Mouse (Mus musculus): ENCODE data around the gene Wfdc13. TPM values are rescaled to one million over a fixed set of nuclear protein-coding genes. Genes with fewer than 3 reads are reported as not detected.
"Not testable (repeated sequence)": the region's sequence is repeated elsewhere in the genome, so short reads cannot be mapped to it uniquely, and the experiment has no call there.

Wfdc13 gene
- polyA plus RNA-seq, 1 experiment from 2014 or later: not detected

GRCm38 (mm10) chr2:164716194-164716786 lies 31.4 kb downstream of the Wfdc13 start:
- 83% methylated on average over 23 of the region's 23 CpGs for WGBS
- not testable (repeated sequence) for H3K36me3 ChIP-seq

GRCm38 (mm10) chr2:164723276-164723675 lies 38.4 kb downstream of the Wfdc13 start:
- H3K4me2 ChIP-seq: no peak overlapping the region
- H3K36me3 ChIP-seq: no peaks in the 10 kb centered on the region
- ATAC-seq (ENCODE audit: insufficient number of reproducible peaks, low FRiP score): no peak
- H3K27me3 ChIP-seq (replicated peaks): peaks cover 7% of the 10 kb centered on the region; the same call in 1 of the 2 replicates
- no peaks in the 10 kb centered on the region for H3K9me3 ChIP-seq (replicated peaks)
- H3K9ac ChIP-seq: no peak overlapping the region
- H3K4me1 ChIP-seq (replicated peaks): no peaks in the 10 kb centered on the region
- H3K4me3 ChIP-seq: no peak overlapping the region
- 53% methylated on average over 4 of the region's 4 CpGs for WGBS
- H3K27ac ChIP-seq (ENCODE audit: poor library complexity, severe bottlenecking): no peak overlapping the region

More at GRCm38 (mm10) chr2:164716194-164716786, 31.4 kb downstream of the Wfdc13 start:
- not testable (repeated sequence) for H3K4me3 ChIP-seq; ATAC-seq (ENCODE audit: insufficient number of reproducible peaks, low FRiP score); H3K27ac ChIP-seq (ENCODE audit: poor library complexity, severe bottlenecking); H3K4me1 ChIP-seq (replicated peaks); H3K4me2 ChIP-seq; H3K9ac ChIP-seq; H3K27me3 ChIP-seq (replicated peaks); H3K9me3 ChIP-seq (replicated peaks)

GRCm38 (mm10) chr2:164725895-164726619 lies 41.1 kb downstream of the Wfdc13 start:
- WGBS: 25% methylated on average over 6 of the region's 6 CpGs
- peaks cover 7% of the 10 kb centered on the region; the same call in 1 of the 2 replicates for H3K27me3 ChIP-seq (replicated peaks)
- no peaks in the 10 kb centered on the region for H3K4me1 ChIP-seq (replicated peaks)
- no peaks in the 10 kb centered on the region for H3K9me3 ChIP-seq (replicated peaks)
- ATAC-seq (ENCODE audit: insufficient number of reproducible peaks, low FRiP score): peak; percentile 48; the same call in 1 of the 2 replicates
- no peak overlapping the region for H3K27ac ChIP-seq (ENCODE audit: poor library complexity, severe bottlenecking)
- H3K4me2 ChIP-seq: no peak overlapping the region
- no peak overlapping the region for H3K9ac ChIP-seq
- H3K36me3 ChIP-seq: no peaks in the 10 kb centered on the region
- H3K4me3 ChIP-seq: no peak overlapping the region

- Histone ChIP-seq H3K4me1 (replicated peaks) (no peaks in the 10 kb centered on the region), H3K27ac (ENCODE audit: poor library complexity, severe bottlenecking) (no peak overlapping the region), H3K4me3 (no peak overlapping the region), H3K9me3 (replicated peaks) (no peaks in the 10 kb centered on the region), H3K27me3 (replicated peaks) (peaks cover 3% of the 10 kb centered on the region; the same call in 1 of the 2 replicates), H3K36me3 (no peaks in the 10 kb centered on the region), H3K9ac (no peak overlapping the region), H3K4me2 (no peak overlapping the region)
- no peak for ATAC-seq (ENCODE audit: insufficient number of reproducible peaks, low FRiP score)
- WGBS: 66% methylated on average over 5 of the region's 5 CpGs
These were observed 46.8 kb downstream of the Wfdc13 start for GRCm38 (mm10) chr2:164731719-164732118.

- no peaks in the 10 kb centered on the region for H3K4me1 ChIP-seq (replicated peaks)
- 77% methylated on average over 2 of the region's 2 CpGs for WGBS
These were observed 48.4 kb downstream of the Wfdc13 start for GRCm38 (mm10) chr2:164733259-164733658.

GRCm38 (mm10) chr2:164734839-164735238 lies 49.9 kb downstream of the Wfdc13 start:
- 0 out of 2 replicates have a peak, but pooled peaks cover 3% of the 10 kb centered on the region for H3K27me3 ChIP-seq (replicated peaks)
- H3K27ac ChIP-seq (ENCODE audit: poor library complexity, severe bottlenecking): no peak overlapping the region
- H3K36me3 ChIP-seq: no peaks in the 10 kb centered on the region
- H3K4me2 ChIP-seq: no peak overlapping the region
- H3K9ac ChIP-seq: no peak overlapping the region
- 59% methylated on average over 5 of the region's 5 CpGs for WGBS
- H3K4me1 ChIP-seq (replicated peaks): no peaks in the 10 kb centered on the region
- H3K4me3 ChIP-seq: no peak overlapping the region
- no peaks in the 10 kb centered on the region for H3K9me3 ChIP-seq (replicated peaks)
- no peak for ATAC-seq (ENCODE audit: insufficient number of reproducible peaks, low FRiP score)

More at GRCm38 (mm10) chr2:164733259-164733658, 48.4 kb downstream of the Wfdc13 start:
- no peak for ATAC-seq (ENCODE audit: insufficient number of reproducible peaks, low FRiP score)
- Histone ChIP-seq H3K9ac (no peak overlapping the region), H3K4me3 (no peak overlapping the region), H3K9me3 (replicated peaks) (no peaks in the 10 kb centered on the region), H3K36me3 (no peaks in the 10 kb centered on the region), H3K27ac (ENCODE audit: poor library complexity, severe bottlenecking) (no peak overlapping the region), H3K4me2 (no peak overlapping the region), H3K27me3 (replicated peaks) (0 out of 2 replicates have a peak, but pooled peaks cover 1% of the 10 kb centered on the region)

- no peaks in the 10 kb centered on the region for H3K36me3 ChIP-seq
- no peaks in the 10 kb centered on the region for H3K4me1 ChIP-seq (replicated peaks)
- H3K9ac ChIP-seq: no peak overlapping the region
- 0 out of 2 replicates have a peak, but pooled peaks cover 3% of the 10 kb centered on the region for H3K27me3 ChIP-seq (replicated peaks)
- no peak overlapping the region for H3K4me3 ChIP-seq
- H3K9me3 ChIP-seq (replicated peaks): no peaks in the 10 kb centered on the region
- 78% methylated on average over 5 of the region's 5 CpGs for WGBS
- no peak for ATAC-seq (ENCODE audit: insufficient number of reproducible peaks, low FRiP score)
- no peak overlapping the region for H3K4me2 ChIP-seq
- H3K27ac ChIP-seq (ENCODE audit: poor library complexity, severe bottlenecking): no peak overlapping the region
These were observed 50.5 kb downstream of the Wfdc13 start for GRCm38 (mm10) chr2:164735446-164735845.

Other genes starting within 250 kb of the Wfdc13 start
- gene Sdc4, start 241.2 kb upstream of the Wfdc13 start, polyA plus RNA-seq (2016; fragmentation: Nextera tagmentation; extraction: Ambion mirVana): 40.1 and 40.6 TPM in 2 replicates
- gene Sys1, start 228.1 kb upstream of the Wfdc13 start, polyA plus RNA-seq (2016; fragmentation: Nextera tagmentation; extraction: Ambion mirVana): 36.4 and 40.3 TPM in 2 replicates
- gene Gm20458, start 224.1 kb upstream of the Wfdc13 start, polyA plus RNA-seq (2016; fragmentation: Nextera tagmentation; extraction: Ambion mirVana): 11.8 and 16.9 TPM in 2 replicates
- 0.19 TPM in 1 of 2 replicates, not detected in the other for gene Trp53tg5, start 211.4 kb upstream of the Wfdc13 start, polyA plus RNA-seq (2016; fragmentation: Nextera tagmentation; extraction: Ambion mirVana)
- gene Dbndd2, start 199.0 kb upstream of the Wfdc13 start, polyA plus RNA-seq (2016; fragmentation: Nextera tagmentation; extraction: Ambion mirVana): 7.3 and 11.3 TPM in 2 replicates
- 53.4 and 54.3 TPM in 2 replicates for gene Pigt, start 187.6 kb upstream of the Wfdc13 start, polyA plus RNA-seq (2016; fragmentation: Nextera tagmentation; extraction: Ambion mirVana)
- 3.1 and 3.3 TPM in 2 replicates for gene Wfdc2, start 122.7 kb upstream of the Wfdc13 start, polyA plus RNA-seq (2016; fragmentation: Nextera tagmentation; extraction: Ambion mirVana)
- gene Spint3, start 111.6 kb upstream of the Wfdc13 start, polyA plus RNA-seq (2016; fragmentation: Nextera tagmentation; extraction: Ambion mirVana): not detected in 2 replicates
- 0.29 and 0.32 TPM in 2 replicates for gene Wfdc6a, start 99.7 kb upstream of the Wfdc13 start, polyA plus RNA-seq (2016; fragmentation: Nextera tagmentation; extraction: Ambion mirVana)
- not detected in 2 replicates for gene Eppin, start 91.5 kb upstream of the Wfdc13 start, polyA plus RNA-seq (2016; fragmentation: Nextera tagmentation; extraction: Ambion mirVana)
- gene Wfdc6b, start 71.6 kb upstream of the Wfdc13 start, polyA plus RNA-seq (2016; fragmentation: Nextera tagmentation; extraction: Ambion mirVana): not detected in 2 replicates
- gene Wfdc8, start 71.5 kb upstream of the Wfdc13 start, polyA plus RNA-seq (2016; fragmentation: Nextera tagmentation; extraction: Ambion mirVana): not detected in 2 replicates
- gene Wfdc16, start 46.3 kb upstream of the Wfdc13 start, polyA plus RNA-seq (2016; fragmentation: Nextera tagmentation; extraction: Ambion mirVana): not detected in 2 replicates
- gene Wfdc10, start 29.1 kb upstream of the Wfdc13 start, polyA plus RNA-seq (2016; fragmentation: Nextera tagmentation; extraction: Ambion mirVana): not detected in 2 replicates
- gene Wfdc9, start 28.5 kb upstream of the Wfdc13 start, polyA plus RNA-seq (2016; fragmentation: Nextera tagmentation; extraction: Ambion mirVana): not detected in 2 replicates
- not detected in 2 replicates for gene Wfdc11, start 11.0 kb upstream of the Wfdc13 start, polyA plus RNA-seq (2016; fragmentation: Nextera tagmentation; extraction: Ambion mirVana)
- gene Spint4, start 13.4 kb downstream of the Wfdc13 start, polyA plus RNA-seq (2016; fragmentation: Nextera tagmentation; extraction: Ambion mirVana): 0.35 TPM in 1 of 2 replicates, not detected in the other
- not detected in 2 replicates for gene Spint5, start 30.2 kb downstream of the Wfdc13 start, polyA plus RNA-seq (2016; fragmentation: Nextera tagmentation; extraction: Ambion mirVana)
- 0.32 and 0.71 TPM in 2 replicates for gene Wfdc3, start 60.8 kb downstream of the Wfdc13 start, polyA plus RNA-seq (2016; fragmentation: Nextera tagmentation; extraction: Ambion mirVana)
- gene Dnttip1, start 60.9 kb downstream of the Wfdc13 start, polyA plus RNA-seq (2016; fragmentation: Nextera tagmentation; extraction: Ambion mirVana): 62.9 and 71.0 TPM in 2 replicates
- 455 and 459 TPM in 2 replicates for gene Ube2c, start 84.8 kb downstream of the Wfdc13 start, polyA plus RNA-seq (2016; fragmentation: Nextera tagmentation; extraction: Ambion mirVana)
- 0.36 and 1.6 TPM in 2 replicates for gene Tnnc2, start 94.9 kb downstream of the Wfdc13 start, polyA plus RNA-seq (2016; fragmentation: Nextera tagmentation; extraction: Ambion mirVana)
- 30.8 and 31.7 TPM in 2 replicates for gene Snx21, start 100.7 kb downstream of the Wfdc13 start, polyA plus RNA-seq (2016; fragmentation: Nextera tagmentation; extraction: Ambion mirVana)
- 14.9 and 16.1 TPM in 2 replicates for gene Acot8, start 119.8 kb downstream of the Wfdc13 start, polyA plus RNA-seq (2016; fragmentation: Nextera tagmentation; extraction: Ambion mirVana)
- gene Zswim3, start 120.0 kb downstream of the Wfdc13 start, polyA plus RNA-seq (2016; fragmentation: Nextera tagmentation; extraction: Ambion mirVana): 5.4 and 6.7 TPM in 2 replicates
- 9.8 and 10.1 TPM in 2 replicates for gene Zswim1, start 137.6 kb downstream of the Wfdc13 start, polyA plus RNA-seq (2016; fragmentation: Nextera tagmentation; extraction: Ambion mirVana)
- not detected in 2 replicates for gene Spata25, start 143.4 kb downstream of the Wfdc13 start, polyA plus RNA-seq (2016; fragmentation: Nextera tagmentation; extraction: Ambion mirVana)
- 169 and 175 TPM in 2 replicates for gene Ctsa, start 147.8 kb downstream of the Wfdc13 start, polyA plus RNA-seq (2016; fragmentation: Nextera tagmentation; extraction: Ambion mirVana)
- 45.0 and 45.5 TPM in 2 replicates for gene Neurl2, start 148.3 kb downstream of the Wfdc13 start, polyA plus RNA-seq (2016; fragmentation: Nextera tagmentation; extraction: Ambion mirVana)
- gene Pltp, start 172.6 kb downstream of the Wfdc13 start, polyA plus RNA-seq (2016; fragmentation: Nextera tagmentation; extraction: Ambion mirVana): 9.7 and 9.9 TPM in 2 replicates
- gene Pcif1, start 194.2 kb downstream of the Wfdc13 start, polyA plus RNA-seq (2016; fragmentation: Nextera tagmentation; extraction: Ambion mirVana): 52.1 and 53.1 TPM in 2 replicates
- 11.4 and 12.2 TPM in 2 replicates for gene Zfp335, start 226.7 kb downstream of the Wfdc13 start, polyA plus RNA-seq (2016; fragmentation: Nextera tagmentation; extraction: Ambion mirVana)

Data from heart, embryonic 12.5 days (tissue).